Mouse (Mus musculus) lung, embryonic 14.5 days (tissue): Measurements from ENCODE around the gene Bhmt2. TPM values are rescaled to one million over a fixed set of nuclear protein-coding genes. Genes with fewer than 3 reads are reported as not detected.

Source experiments
- ATAC-seq: fragments of 200-750 bp; cut with Nextera tagmentation; 2 replicates; pipeline ENCODE4 v1.8.0; 2017; ENCODE audit warnings: mild to moderate bottlenecking, moderate TSS enrichment, moderate library complexity; ENCODE audit not compliant: insufficient read depth
- DNase-seq: peaks from one replicate; pipeline ENCODE4 v3.0.0-alpha.2; 2015
- H3K27ac ChIP-seq: fragments of 300-500 bp; sonication (generic); 2 replicates; pipeline ENCODE4 v1.5.1; 2014; ENCODE audit warnings: low read depth, mild to moderate bottlenecking, moderate library complexity
- H3K27me3 ChIP-seq: fragments of 300-500 bp; sonication (generic); 2 replicates; pipeline ENCODE4 v1.6.1; 2014; ENCODE audit warnings: low read length, control low read depth; ENCODE audit not compliant: insufficient read depth
- H3K36me3 ChIP-seq: fragments of 300-500 bp; sonication (generic); 2 replicates; pipeline ENCODE4 v1.6.1; 2014; ENCODE audit warnings: control low read depth; ENCODE audit not compliant: insufficient read depth
- H3K4me1 ChIP-seq: fragments of 300-500 bp; sonication (generic); 2 replicates; pipeline ENCODE4 v1.6.1; 2014; ENCODE audit warnings: antibody characterized with exemption, control low read depth; ENCODE audit not compliant: insufficient read depth
- H3K4me2 ChIP-seq: fragments of 300-500 bp; sonication (generic); 2 replicates; pipeline ENCODE4 v1.6.1; 2014; ENCODE audit warnings: mild to moderate bottlenecking
- H3K4me3 ChIP-seq: fragments of 300-500 bp; sonication (generic); 2 replicates; pipeline ENCODE4 v1.5.1; 2014; ENCODE audit warnings: low read depth, low read length
- H3K9ac ChIP-seq: fragments of 300-500 bp; sonication (generic); 2 replicates; pipeline ENCODE4 v1.6.1; 2014
- H3K9me3 ChIP-seq: fragments of 300-500 bp; sonication (generic); 2 replicates; pipeline ENCODE4 v1.6.1; 2016; ENCODE audit warnings: low read depth, low read length, control low read depth
- CTCF ChIP-seq: IDR thresholded peaks from 2 replicates; pipeline ENCODE4 v1.5.1; 2016; ENCODE audit warnings: antibody characterized with exemption, low read depth
- WGBS: fragments of 180-500 bp; shearing (Covaris S2); extraction: QIAGEN DNeasy Blood & Tissue Kit; methylation state at CpG from one replicate; pipeline ENCODE4 v1.1.7; 2014; 5-methylcytosine and 5-hydroxymethylcytosine counted together
- polyA plus RNA-seq: library from polyadenylated mRNA; unstranded; fragments of >200 nt; fragmentation: Nextera tagmentation; extraction: Ambion mirVana; gene quantifications from 2 replicates; pipeline ENCODE4 v1.2.1, GENCODE M21; 2014

Gene Bhmt2
- polyA plus RNA-seq, 1 experiment from 2014 or later, result not detected

DNA sequence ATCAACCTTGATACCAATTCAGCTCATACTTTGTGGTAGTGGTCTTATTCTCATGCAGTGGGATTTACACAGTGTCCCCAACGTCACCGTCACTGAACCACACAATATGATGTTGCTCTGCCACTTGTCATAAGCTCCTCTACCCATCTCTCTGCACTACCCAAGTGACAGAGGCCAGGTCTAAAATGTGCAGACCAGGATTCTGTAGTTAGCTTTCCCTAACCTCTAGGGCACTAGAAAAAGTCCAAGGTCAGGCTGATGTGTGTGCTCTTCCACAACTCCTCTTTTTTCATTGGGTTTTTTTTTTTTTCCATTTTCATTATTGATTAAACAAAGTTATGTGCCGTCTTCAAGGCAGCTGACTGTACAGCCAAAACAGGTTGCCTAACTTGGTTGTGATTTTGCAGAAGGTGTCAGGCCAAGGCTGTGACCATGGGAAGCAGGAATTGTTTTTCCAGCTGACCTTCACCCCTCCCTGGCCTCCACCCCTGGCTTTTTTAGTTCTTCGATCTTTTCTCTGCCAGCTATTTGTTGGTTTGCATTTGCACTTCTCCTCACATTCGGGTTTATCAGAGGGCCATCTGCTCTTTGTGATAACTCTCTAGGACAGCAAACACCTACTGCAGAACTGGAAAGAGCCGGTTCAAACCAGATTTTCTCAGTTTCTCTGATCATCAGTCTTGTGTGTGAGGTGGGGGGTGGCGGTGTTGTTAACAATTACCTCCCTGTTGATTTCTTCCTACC lies 25.5 kb downstream of the Bhmt2 start:
- no peak for DNase-seq
- WGBS, result 51% methylated on average over 7 of the region's 7 CpGs
- H3K27me3 ChIP-seq, result no peaks in the 10 kb centered on the region
- no peak overlapping the region for H3K27ac ChIP-seq
- no peak for TF ChIP-seq CTCF
- H3K9ac ChIP-seq, result no peak overlapping the region
- no peak overlapping the region for H3K4me3 ChIP-seq
- no peaks in the 10 kb centered on the region for H3K9me3 ChIP-seq
- ATAC-seq, result no peak
- H3K36me3 ChIP-seq, result no peaks in the 10 kb centered on the region
- H3K4me2 ChIP-seq, result no peak overlapping the region
- no peaks in the 10 kb centered on the region for H3K4me1 ChIP-seq

DNA sequence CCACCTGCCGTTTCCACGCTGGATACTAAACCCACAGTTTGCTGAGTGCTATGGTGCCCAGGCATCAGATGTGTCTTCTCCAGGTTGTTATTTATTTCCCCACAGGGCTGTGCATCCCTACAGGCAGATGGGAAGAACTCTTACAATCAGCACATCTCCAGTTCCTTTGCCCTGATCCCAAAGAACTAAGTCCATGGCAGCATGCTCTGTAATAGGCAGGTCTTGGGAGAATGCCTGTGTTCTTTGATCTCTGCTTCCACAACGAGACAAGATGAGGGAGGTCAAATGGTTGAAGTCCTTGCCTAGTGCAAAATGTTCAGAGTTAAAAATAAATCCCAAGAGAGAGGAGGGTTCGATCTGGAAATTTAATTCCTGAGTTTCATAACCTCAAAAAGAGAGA lies 34.5 kb downstream of the Bhmt2 start:
- no peaks in the 10 kb centered on the region for H3K9me3 ChIP-seq
- H3K4me2 ChIP-seq, result no peak overlapping the region
- no peak overlapping the region for H3K27ac ChIP-seq
- TF ChIP-seq CTCF, result no peak
- H3K4me3 ChIP-seq, result no peak overlapping the region
- no peaks in the 10 kb centered on the region for H3K27me3 ChIP-seq
- WGBS, result 57% methylated on average over 4 of the region's 4 CpGs
- no peak overlapping the region for H3K9ac ChIP-seq
- H3K4me1 ChIP-seq, result no peaks in the 10 kb centered on the region
- ATAC-seq (no peak), DNase-seq (no peak)
- H3K36me3 ChIP-seq, result no peaks in the 10 kb centered on the region

DNA sequence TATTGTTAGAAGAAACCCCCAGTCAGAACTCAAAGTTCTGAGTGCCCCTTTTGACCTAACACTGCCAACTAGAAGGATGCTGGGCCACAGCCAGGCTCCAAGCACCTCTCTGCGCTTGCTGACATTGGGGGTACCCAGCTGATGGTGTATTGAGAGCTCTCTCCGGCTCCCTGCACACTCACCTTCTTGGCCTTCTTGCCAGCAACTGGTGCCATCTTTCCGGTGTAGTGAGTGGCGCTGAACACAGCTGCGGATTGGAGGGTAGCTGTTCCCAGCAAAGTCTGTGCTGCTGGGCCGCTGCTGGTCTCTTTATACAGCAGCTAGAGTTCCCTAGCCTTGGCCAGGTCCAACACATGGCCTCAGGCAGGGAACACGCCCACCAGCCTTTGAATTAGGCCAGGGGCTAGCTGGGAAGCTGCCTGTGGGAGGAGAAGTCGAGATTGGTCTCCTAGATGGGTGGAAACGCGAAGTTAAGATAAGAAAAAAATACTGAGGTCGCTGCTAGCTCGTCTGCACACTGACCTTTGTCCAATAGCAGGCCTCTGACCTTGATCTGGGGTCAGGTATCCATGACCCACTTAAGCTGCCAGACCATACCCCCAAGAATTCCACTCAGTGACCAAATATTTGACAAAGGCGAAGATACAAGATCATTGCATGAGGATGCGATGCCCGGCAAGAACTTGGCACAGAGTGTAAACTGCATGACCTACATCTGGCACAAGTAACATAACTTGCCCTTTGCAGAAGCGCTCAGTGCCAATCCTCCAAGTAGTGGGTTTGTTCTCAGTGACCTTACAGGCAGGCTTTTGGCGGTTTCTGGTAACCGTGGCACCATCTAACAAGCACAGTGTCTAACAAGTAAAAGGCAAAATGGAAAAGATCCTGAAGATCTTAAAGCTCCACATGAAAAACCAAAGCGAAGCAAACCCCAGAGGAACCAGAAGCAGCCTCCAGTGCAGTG lies 36.5 kb downstream of the Bhmt2 start, which contains the start of gene Bhmt:
Bhmt (minus strand) TSS at position 680 of the 964 bp plus-strand sequence.
- Histone ChIP-seq H3K27ac (no peak within 1 kb of the TSS), H3K4me2 (no peak within 1 kb of the TSS), H3K36me3 (no peaks in the 10 kb centered on the region), H3K27me3 (no peaks in the 10 kb centered on the region), H3K9ac (no peak within 1 kb of the TSS), H3K9me3 (no peaks in the 10 kb centered on the region), H3K4me3 (no peak within 1 kb of the TSS), H3K4me1 (no peaks in the 10 kb centered on the region)
- ATAC-seq, result no peak
- no peak for TF ChIP-seq CTCF
- 61% methylated on average over 19 of the region's 19 CpGs for WGBS
- no peak for DNase-seq

DNA sequence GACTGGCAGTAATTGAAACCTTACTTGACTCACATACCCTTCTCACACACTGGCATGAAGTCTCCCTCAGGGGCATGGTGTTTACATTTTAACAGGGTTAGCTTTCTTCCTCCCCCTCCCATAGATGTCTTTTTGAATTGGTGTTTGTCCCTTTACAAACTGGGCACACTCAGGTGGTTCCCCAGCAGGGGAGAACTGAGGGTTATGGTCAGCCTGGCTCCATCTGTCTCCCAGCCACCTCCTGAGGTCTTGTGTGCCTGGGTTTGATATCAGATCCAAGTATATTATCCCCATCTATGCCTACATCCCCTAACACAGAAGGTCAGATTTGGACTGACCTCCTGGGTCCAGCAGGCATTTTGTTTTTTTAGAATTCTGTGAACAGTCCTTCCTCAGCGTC lies 37.5 kb downstream of the Bhmt2 start:
- ATAC-seq (no peak), DNase-seq (no peak)
- H3K9ac ChIP-seq, result no peak overlapping the region
- 77% methylated on average over 1 of the region's 1 CpGs for WGBS
- H3K4me2 ChIP-seq, result no peak overlapping the region
- no peaks in the 10 kb centered on the region for H3K9me3 ChIP-seq
- H3K27ac ChIP-seq, result no peak overlapping the region
- TF ChIP-seq CTCF, result no peak
- no peaks in the 10 kb centered on the region for H3K36me3 ChIP-seq
- no peaks in the 10 kb centered on the region for H3K27me3 ChIP-seq
- H3K4me1 ChIP-seq, result no peaks in the 10 kb centered on the region
- H3K4me3 ChIP-seq, result no peak overlapping the region

DNA sequence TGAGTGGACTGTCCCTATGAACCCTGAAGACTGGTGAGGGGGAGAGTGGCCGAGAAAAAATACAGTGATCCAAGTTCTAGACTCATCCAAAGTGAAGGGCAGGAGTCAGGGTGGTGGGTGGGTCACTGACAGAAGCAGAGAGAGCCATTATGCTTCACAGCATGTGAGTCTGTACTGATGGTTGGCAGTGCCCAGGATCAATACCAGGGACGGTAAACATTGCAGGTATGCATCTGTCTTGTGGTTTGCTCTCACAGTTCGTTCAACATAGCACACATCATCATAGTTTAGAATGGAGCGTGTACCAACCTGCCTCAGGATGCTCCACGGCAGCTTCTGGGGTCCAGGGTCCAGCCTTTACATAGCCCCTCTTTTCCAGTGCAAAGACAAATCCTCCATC lies 41.2 kb downstream of the Bhmt2 start:
- no peak for TF ChIP-seq CTCF
- 88% methylated on average over 5 of the region's 5 CpGs for WGBS

DNA sequence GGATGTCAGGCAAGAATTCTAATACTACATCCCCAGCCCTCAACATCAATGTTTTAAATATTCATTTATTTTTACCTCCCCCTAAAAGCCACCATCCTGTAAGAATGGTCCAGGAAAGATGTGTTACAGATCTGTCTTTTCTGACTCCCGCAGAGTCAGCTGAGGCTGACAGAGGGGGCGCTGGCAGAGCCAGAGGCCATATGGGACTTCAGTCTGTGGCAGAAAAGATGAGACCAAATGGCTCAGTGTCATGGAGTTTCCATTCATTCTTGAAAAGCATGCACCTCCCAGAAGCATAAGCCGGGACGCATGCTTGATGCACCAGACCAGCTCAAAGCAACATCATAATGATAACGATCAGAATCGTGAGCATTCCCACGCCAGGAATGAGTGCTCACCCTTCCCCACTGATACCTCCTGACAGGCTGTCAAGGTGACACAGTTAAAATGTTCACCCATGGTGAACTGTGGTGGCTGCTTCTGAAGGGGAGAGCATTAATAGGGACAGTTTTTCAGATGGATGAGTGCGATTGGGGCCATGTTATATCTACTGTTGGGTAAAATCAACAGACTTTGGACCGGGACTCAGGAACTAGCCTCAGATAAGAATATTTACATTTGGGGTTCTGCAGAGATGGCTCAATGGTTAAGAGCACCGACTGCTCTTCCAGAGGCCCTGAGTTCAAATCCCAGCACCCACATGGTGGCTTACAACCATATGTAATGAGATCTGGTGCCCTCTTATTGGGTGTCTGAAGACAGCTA lies 43.0 kb downstream of the Bhmt2 start:
- DNase-seq (no peak), ATAC-seq (no peak)
- H3K9me3 ChIP-seq, result no peaks in the 10 kb centered on the region
- no peaks in the 10 kb centered on the region for H3K36me3 ChIP-seq
- H3K27ac ChIP-seq, result no peak overlapping the region
- H3K4me2 ChIP-seq, result no peak overlapping the region
- no peak overlapping the region for H3K9ac ChIP-seq
- TF ChIP-seq CTCF, result no peak
- H3K27me3 ChIP-seq, result no peaks in the 10 kb centered on the region
- no peak overlapping the region for H3K4me3 ChIP-seq
- 64% methylated on average over 10 of the region's 10 CpGs for WGBS
- H3K4me1 ChIP-seq, result no peaks in the 10 kb centered on the region

More for the DNA sequence above, 41.2 kb downstream of the Bhmt2 start:
- no peaks in the 10 kb centered on the region for H3K9me3 ChIP-seq
- H3K4me3 ChIP-seq, result no peak overlapping the region
- ATAC-seq (no peak), DNase-seq (no peak)
- H3K4me2 ChIP-seq, result no peak overlapping the region
- H3K27ac ChIP-seq, result no peak overlapping the region
- H3K4me1 ChIP-seq, result no peaks in the 10 kb centered on the region
- no peaks in the 10 kb centered on the region for H3K27me3 ChIP-seq
- no peaks in the 10 kb centered on the region for H3K36me3 ChIP-seq
- H3K9ac ChIP-seq, result no peak overlapping the region
